Mouse (Mus musculus) liver, postnatal 0 days (tissue): Measurements from ENCODE around the gene Card14.
A peak's percentile ranks its signal among the peaks of the same experiment; 100 is the strongest.
"Not testable (repeated sequence)": the region's sequence is repeated elsewhere in the genome, so short reads cannot be mapped to it uniquely, and the experiment has no call there.

Source experiments
- CTCF ChIP-seq: sonication (generic); IDR thresholded peaks from 2 replicates; pipeline ENCODE4 v1.5.1; 2016; ENCODE audit warnings: antibody characterized with exemption, low read depth
- EP300 ChIP-seq: IDR thresholded peaks from 2 replicates; pipeline ENCODE4 v1.6.1; 2016; ENCODE audit warnings: antibody characterized with exemption, low read depth, mild to moderate bottlenecking

DNA sequence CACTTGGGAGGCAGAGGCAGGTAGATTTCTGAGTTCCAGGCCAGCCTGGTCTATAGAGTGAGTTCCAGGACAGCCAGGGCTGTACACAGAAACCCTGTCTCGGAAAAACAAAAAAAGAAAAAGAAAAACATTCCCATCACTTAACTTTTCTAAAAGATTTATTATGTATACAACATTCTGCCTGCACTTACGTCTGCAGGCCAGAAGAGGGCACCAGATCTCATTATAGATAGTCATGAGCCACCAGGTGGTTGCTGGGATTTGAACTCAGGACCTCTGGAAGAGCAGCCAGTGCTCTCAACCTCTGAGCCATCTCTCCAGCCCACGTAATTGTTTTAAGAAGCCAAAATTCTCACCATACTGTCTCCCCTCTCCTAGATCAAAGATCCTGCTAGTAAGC is 35.1 kb upstream of the Card14 start:
- peak; percentile 61 for TF ChIP-seq CTCF
- not testable (repeated sequence) for TF ChIP-seq EP300
